ENCODE assay signal across 8 mouse cellular contexts in genomic region chrX:103356761-103357236, GRCm38 (mm10). TPM values are rescaled to one million over a fixed set of nuclear protein-coding genes. Genes with fewer than 3 reads are reported as not detected.
A peak's percentile ranks its signal among the peaks of the same experiment; 100 is the strongest.
DNase-seq lines count a peak whose midpoint lies in the region; ATAC-seq and TF ChIP-seq lines count a peak whose summit lies in the region.

No protein-coding gene starts in this region.

- no peak for TF ChIP-seq EP300 in heart, adult 2 months (IDR thresholded peaks at IDR 0.05; ENCODE audit: insufficient read depth, low read depth, low read length)

- TF ChIP-seq POLR2A in heart, adult 2 months (IDR thresholded peaks at IDR 0.05; ENCODE audit: insufficient read depth, low read depth, low read length): no peak

- intact Hi-C loops in heart, adult 2 months (cut with DNase I): no loop called here

- H3K4me3 ChIP-seq in heart, adult 2 months: peak overlapping the region; percentile 52
- H3K4me3 ChIP-seq in forebrain, embryonic 16.5 days (replicated peaks; ENCODE audit: low read length): peak overlapping the region; percentile 56
- H3K4me3 ChIP-seq in neural tube, embryonic 15.5 days (replicated peaks): peak overlapping the region; percentile 54

- 12% methylated on average over 24 of the region's 24 CpGs for WGBS in heart, adult 2 months
- 18% methylated on average over 24 of the region's 24 CpGs for WGBS in forebrain, embryonic 16.5 days
- WGBS in neural tube, embryonic 15.5 days: 20% methylated on average over 24 of the region's 24 CpGs

- peak overlapping the region; percentile 70 for H3K9ac ChIP-seq in heart, adult 2 months (ENCODE audit: low read depth, low read length)
- peak overlapping the region; percentile 69 for H3K9ac ChIP-seq in forebrain, embryonic 16.5 days (replicated peaks; ENCODE audit: low read depth, low read length)
- peak overlapping the region; percentile 55 for H3K9ac ChIP-seq in neural tube, embryonic 15.5 days (replicated peaks)

- no peaks in the 10 kb centered on the region for H3K9me3 ChIP-seq in forebrain, embryonic 16.5 days (ENCODE audit: control insufficient read depth, low read length)
- H3K9me3 ChIP-seq in neural tube, embryonic 15.5 days (replicated peaks): no peaks in the 10 kb centered on the region

- no peak overlapping the region for H3K27ac ChIP-seq in heart, adult 2 months
- 0 out of 2 replicates have a peak overlapping the region, but pooled peaks have one; percentile 6 for H3K27ac ChIP-seq in forebrain, embryonic 16.5 days (ENCODE audit: low read length)
- peak overlapping the region; percentile 82 for H3K27ac ChIP-seq in neural tube, embryonic 15.5 days (replicated peaks)

- TF ChIP-seq CTCF in heart, adult 2 months (IDR thresholded peaks at IDR 0.05): no peak

- no peak for DNase-seq in heart, adult 2 months
- no peak for DNase-seq in heart, adult 18-20 months
- peak; percentile 17 for DNase-seq in 3T3-L1 (ENCODE audit: low read depth, low spot score)
- peak; percentile 12 for DNase-seq in adrenal gland, postnatal 25 days
- DNase-seq in kidney, postnatal 4 days: peak; percentile 8 to 35
- DNase-seq in urinary bladder, postnatal 10 days (ENCODE audit: low spot score): no peak

- no peaks in the 10 kb centered on the region for H3K4me1 ChIP-seq in heart, adult 2 months (ENCODE audit: control insufficient read depth, insufficient read depth, low read length)
- no peaks in the 10 kb centered on the region for H3K4me1 ChIP-seq in forebrain, embryonic 16.5 days (replicated peaks; ENCODE audit: control insufficient read depth, insufficient read depth, low read length)
- H3K4me1 ChIP-seq in neural tube, embryonic 15.5 days: no peaks in the 10 kb centered on the region

- H3K4me2 ChIP-seq in forebrain, embryonic 16.5 days (ENCODE audit: low read length): peak overlapping the region; percentile 57
- peak overlapping the region; percentile 53 for H3K4me2 ChIP-seq in neural tube, embryonic 15.5 days

- H3K36me3 ChIP-seq in heart, adult 2 months (ENCODE audit: control insufficient read depth, insufficient read depth, low read length): no peaks in the 10 kb centered on the region
- H3K36me3 ChIP-seq in forebrain, embryonic 16.5 days (ENCODE audit: control insufficient read depth, insufficient read depth): no peaks in the 10 kb centered on the region
- H3K36me3 ChIP-seq in neural tube, embryonic 15.5 days: no peaks in the 10 kb centered on the region

- ATAC-seq in forebrain, embryonic 16.5 days: peak; percentile 81
- ATAC-seq in neural tube, embryonic 15.5 days (ENCODE audit: low FRiP score): peak; percentile 86

- H3K79me2 ChIP-seq in heart, adult 2 months (replicated peaks; ENCODE audit: control insufficient read depth, insufficient read depth, low read length): no peaks in the 10 kb centered on the region

- no peaks in the 10 kb centered on the region for H3K27me3 ChIP-seq in heart, adult 2 months (ENCODE audit: control insufficient read depth, insufficient read depth, low read length)
- H3K27me3 ChIP-seq in forebrain, embryonic 16.5 days (replicated peaks; ENCODE audit: control insufficient read depth, insufficient read depth, low read length): peaks cover 19% of the 10 kb centered on the region
- H3K27me3 ChIP-seq in neural tube, embryonic 15.5 days (replicated peaks): peaks cover 33% of the 10 kb centered on the region

RNA-seq across cellular contexts. Expression of gene Chic1, which starts 0.5 kb away (rescaled TPM):
- under 1 TPM; 0.61 to 0.76 TPM for total RNA-seq in heart, adult 2 months (2021)
- 0.21 and 0.64 TPM in 2 replicates for polyA plus RNA-seq in heart, adult 2 months (2012; rRNA removed)
- total RNA-seq in heart, adult 18-20 months (2021): under 1 TPM; 0.60 to 0.64 TPM
- total RNA-seq in adrenal gland, postnatal 25 days (2021): 6.1 and 6.9 TPM in 2 replicates
- polyA plus RNA-seq in forebrain, embryonic 16.5 days (2015; fragmentation: Nextera tagmentation; extraction: Ambion mirVana): 6.2 and 7.4 TPM in 2 replicates
- 6.2 and 8.1 TPM in 2 replicates for polyA plus RNA-seq in neural tube, embryonic 15.5 days (2015; fragmentation: Nextera tagmentation; extraction: Ambion mirVana)

RNA-seq across cellular contexts. Expression of gene Cdx4, which starts 35.6 kb away (rescaled TPM):
- total RNA-seq in heart, adult 2 months (2021): not detected
- not detected in 2 replicates for polyA plus RNA-seq in heart, adult 2 months (2012; rRNA removed)
- total RNA-seq in heart, adult 18-20 months (2021): not detected
- not detected in 2 replicates for total RNA-seq in adrenal gland, postnatal 25 days (2021)
- not detected in 2 replicates for polyA plus RNA-seq in forebrain, embryonic 16.5 days (2015; fragmentation: Nextera tagmentation; extraction: Ambion mirVana)
- not detected in 2 replicates for polyA plus RNA-seq in neural tube, embryonic 15.5 days (2015; fragmentation: Nextera tagmentation; extraction: Ambion mirVana)

RNA-seq across cellular contexts. Expression of gene Tsx, which starts 57.5 kb away (rescaled TPM):
- total RNA-seq in heart, adult 2 months (2021): not detected
- polyA plus RNA-seq in heart, adult 2 months (2012; rRNA removed): 0.38 TPM in 1 of 2 replicates, not detected in the other
- not detected for total RNA-seq in heart, adult 18-20 months (2021)
- not detected in 2 replicates for total RNA-seq in adrenal gland, postnatal 25 days (2021)
- polyA plus RNA-seq in forebrain, embryonic 16.5 days (2015; fragmentation: Nextera tagmentation; extraction: Ambion mirVana): 0.27 and 0.52 TPM in 2 replicates
- 0.26 and 0.46 TPM in 2 replicates for polyA plus RNA-seq in neural tube, embryonic 15.5 days (2015; fragmentation: Nextera tagmentation; extraction: Ambion mirVana)

Comparison
In these comparisons a context has a peak if more than half of its experiments do, and no peak if none do; other contexts are left out.
1. DNase-seq: peak in 3T3-L1 (single experiment), adrenal gland, postnatal 25 days (single experiment) and kidney, postnatal 4 days (2 of 2); none in heart, adult 2 months (0 of 2), heart, adult 18-20 months (0 of 2) and urinary bladder, postnatal 10 days (single experiment).
2. Peak in every context shown above with its lines, with median percentiles within 50 percentile points of each other: H3K4me3 ChIP-seq and H3K9ac ChIP-seq.